Mouse (Mus musculus): ENCODE measurements around the gene Rasal1. TPM values are rescaled to one million over a fixed set of nuclear protein-coding genes. Genes with fewer than 3 reads are reported as not detected.

Rasal1 gene
- polyA plus RNA-seq (2015; fragmentation: Nextera tagmentation; extraction: Ambion mirVana): 0.61 and 1.9 TPM in 2 replicates

DNA sequence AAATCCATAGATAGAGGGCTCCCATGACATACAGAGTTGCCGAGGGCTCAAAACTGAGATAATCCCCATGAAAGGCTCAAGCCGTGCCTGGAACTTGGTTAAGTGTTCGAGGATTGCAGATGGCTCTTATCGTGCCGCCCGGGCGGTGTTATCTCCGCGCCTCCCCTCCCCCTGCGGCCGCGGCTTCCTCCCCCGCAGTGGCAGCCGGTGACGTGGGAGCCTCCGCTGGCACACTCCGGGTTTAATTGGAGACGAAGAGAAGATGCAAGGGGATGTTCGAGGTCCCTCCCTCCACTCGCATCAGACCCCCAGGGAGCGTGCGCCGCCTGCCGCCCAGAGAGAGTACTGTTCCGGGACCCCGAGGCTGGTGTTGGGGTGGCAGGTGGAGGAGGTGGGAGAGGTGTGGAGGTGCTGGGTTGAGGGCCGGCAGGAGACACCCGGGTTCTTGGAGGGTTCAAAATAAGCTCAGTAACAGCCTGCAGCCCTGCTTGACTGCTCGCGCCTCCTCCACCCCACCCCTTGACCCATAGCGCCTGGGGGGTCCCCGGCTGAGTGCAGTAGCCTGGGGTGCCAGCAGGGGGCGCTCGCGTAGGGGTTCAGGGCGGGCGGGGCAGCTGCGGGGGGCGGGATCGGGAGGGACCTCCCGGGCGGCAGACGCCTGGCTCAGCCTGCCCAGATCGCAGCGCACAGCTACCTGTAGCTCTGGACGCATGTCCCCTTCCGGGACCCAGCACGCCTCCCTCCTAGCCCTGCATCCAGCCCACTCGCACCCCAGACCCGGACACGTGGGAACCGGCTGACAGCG, at the start of gene Rasal1:
Rasal1 (plus strand) TSS at position 244 of the 805 bp plus-strand sequence.
- ATAC-seq: peak; percentile 41; the same call in 1 of the 2 replicates
- 2% methylated on average over 43 of the region's 53 CpGs for WGBS
- peaks cover 13% of the 10 kb centered on the region for H3K4me1 ChIP-seq (ENCODE audit: control insufficient read depth, insufficient read depth, low read depth, low read length)
- H3K4me3 ChIP-seq (ENCODE audit: low read length): peak within 1 kb of the TSS; percentile 31
- H3K27me3 ChIP-seq (replicated peaks; ENCODE audit: control insufficient read depth, insufficient read depth, low read length): peaks cover 30% of the 10 kb centered on the region
- H3K9ac ChIP-seq (ENCODE audit: low read depth, low read length): peak within 1 kb of the TSS; percentile 46
- H3K36me3 ChIP-seq (ENCODE audit: control insufficient read depth, insufficient read depth, low read length): no peaks in the 10 kb centered on the region
- peak within 1 kb of the TSS; percentile 59 for H3K4me2 ChIP-seq (ENCODE audit: low read length)
- no peaks in the 10 kb centered on the region for H3K9me3 ChIP-seq (ENCODE audit: control insufficient read depth, low read length)
- no peak within 1 kb of the TSS for H3K27ac ChIP-seq (ENCODE audit: low read depth, low read length)

DNA sequence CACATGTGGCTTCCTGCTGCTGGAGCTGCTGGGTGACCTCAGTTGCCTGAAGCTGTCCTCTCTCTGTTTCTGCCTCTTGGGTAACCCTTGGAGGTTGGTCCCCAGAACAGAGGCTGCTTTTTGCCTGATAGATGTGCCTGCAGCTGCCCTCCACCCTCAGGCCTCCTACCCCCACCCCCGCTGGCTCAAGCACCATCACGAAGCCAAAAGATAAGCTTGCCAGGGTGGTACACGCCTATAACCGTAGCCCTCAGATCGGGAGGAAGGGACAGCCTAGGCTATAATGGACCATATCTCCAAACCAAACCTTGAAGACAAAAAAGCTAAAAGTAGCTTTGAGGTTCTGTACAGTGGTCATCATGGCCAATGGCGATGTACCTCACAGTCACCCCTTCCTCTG, 49.0 kb upstream of the Rasal1 start:
- no peaks in the 10 kb centered on the region for H3K9me3 ChIP-seq (ENCODE audit: control insufficient read depth, low read length)
- H3K4me3 ChIP-seq (ENCODE audit: low read length): no peak overlapping the region
- ATAC-seq: no peak
- no peaks in the 10 kb centered on the region for H3K36me3 ChIP-seq (ENCODE audit: control insufficient read depth, insufficient read depth, low read length)
- 93% methylated on average over 6 of the region's 6 CpGs for WGBS
- H3K27ac ChIP-seq (ENCODE audit: low read depth, low read length): no peak overlapping the region
- no peaks in the 10 kb centered on the region for H3K27me3 ChIP-seq (replicated peaks; ENCODE audit: control insufficient read depth, insufficient read depth, low read length)
- no peak overlapping the region for H3K9ac ChIP-seq (ENCODE audit: low read depth, low read length)
- H3K4me2 ChIP-seq (ENCODE audit: low read length): no peak overlapping the region
- no peaks in the 10 kb centered on the region for H3K4me1 ChIP-seq (ENCODE audit: control insufficient read depth, insufficient read depth, low read depth, low read length)

DNA sequence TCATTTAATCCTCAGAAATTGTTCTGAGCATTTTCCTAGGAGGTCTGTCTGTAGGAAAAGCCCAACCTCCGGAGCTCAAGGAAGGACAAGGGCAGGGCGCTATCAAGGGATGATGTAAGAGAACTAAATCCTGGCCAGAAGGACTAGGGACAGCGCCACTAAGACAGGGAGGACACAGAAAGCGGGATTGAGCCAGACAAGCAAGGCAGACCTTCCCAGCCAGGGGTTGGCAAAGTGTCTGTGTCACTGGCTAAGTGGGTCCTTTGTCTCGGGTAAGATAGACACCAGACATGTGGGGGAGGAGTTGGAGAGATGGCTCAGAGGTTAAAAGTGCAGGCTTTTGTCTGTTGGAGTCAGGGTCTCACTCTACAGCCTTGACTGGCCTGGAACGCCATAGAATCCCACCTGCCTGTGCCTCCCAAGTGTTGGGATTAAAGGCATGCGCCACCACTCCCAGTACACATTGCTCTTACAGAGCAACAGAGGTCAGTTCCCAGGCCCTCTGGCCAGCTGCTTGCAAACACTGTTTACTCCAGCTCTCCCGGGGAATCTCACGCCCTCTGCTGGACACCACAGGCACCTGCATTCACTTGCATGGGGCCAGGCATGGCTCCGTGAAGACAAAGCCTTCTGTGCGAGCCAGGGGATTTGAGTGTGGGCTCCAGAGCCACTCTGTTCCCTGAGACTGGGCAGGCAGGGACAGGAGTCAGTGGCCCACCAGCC, 47.5 kb upstream of the Rasal1 start:
- 56% methylated on average over 11 of the region's 11 CpGs for WGBS
- Histone ChIP-seq H3K4me3 (ENCODE audit: low read length) (no peak overlapping the region), H3K27ac (ENCODE audit: low read depth, low read length) (no peak overlapping the region; the same call in 1 of the 2 replicates), H3K9ac (ENCODE audit: low read depth, low read length) (no peak overlapping the region), H3K4me2 (ENCODE audit: low read length) (no peak overlapping the region), H3K4me1 (ENCODE audit: control insufficient read depth, insufficient read depth, low read depth, low read length) (peaks cover 5% of the 10 kb centered on the region; the same call in 1 of the 2 replicates), H3K27me3 (replicated peaks; ENCODE audit: control insufficient read depth, insufficient read depth, low read length) (no peaks in the 10 kb centered on the region), H3K9me3 (ENCODE audit: control insufficient read depth, low read length) (no peaks in the 10 kb centered on the region), H3K36me3 (ENCODE audit: control insufficient read depth, insufficient read depth, low read length) (no peaks in the 10 kb centered on the region)
- no peak for ATAC-seq

DNA sequence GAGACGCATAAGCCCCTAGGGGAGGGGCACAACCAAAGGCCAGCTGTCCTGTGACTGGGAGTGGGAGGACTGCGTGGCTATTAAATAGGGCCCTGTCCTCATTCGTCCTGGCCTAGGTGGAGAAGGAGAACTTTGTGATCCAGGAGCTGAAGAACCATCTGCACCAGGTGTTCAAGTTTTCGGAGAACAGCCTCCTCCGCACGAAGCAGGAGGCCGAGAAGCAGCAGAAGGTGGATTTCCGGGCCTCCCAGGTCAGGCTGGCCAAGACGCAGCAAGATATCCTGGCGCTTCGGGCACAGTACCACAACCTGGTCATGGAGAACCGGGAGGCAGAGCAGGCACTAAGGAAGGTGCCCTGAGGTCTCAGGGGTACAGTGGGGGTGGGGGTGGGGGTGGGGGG, 46.4 kb upstream of the Rasal1 start:
- no peaks in the 10 kb centered on the region for H3K36me3 ChIP-seq (ENCODE audit: control insufficient read depth, insufficient read depth, low read length)
- no peak overlapping the region for H3K4me2 ChIP-seq (ENCODE audit: low read length)
- WGBS: 97% methylated on average over 12 of the region's 12 CpGs
- no peaks in the 10 kb centered on the region for H3K27me3 ChIP-seq (replicated peaks; ENCODE audit: control insufficient read depth, insufficient read depth, low read length)
- H3K4me1 ChIP-seq (ENCODE audit: control insufficient read depth, insufficient read depth, low read depth, low read length): peaks cover 5% of the 10 kb centered on the region; the same call in 1 of the 2 replicates
- ATAC-seq: no peak
- no peaks in the 10 kb centered on the region for H3K9me3 ChIP-seq (ENCODE audit: control insufficient read depth, low read length)
- no peak overlapping the region for H3K27ac ChIP-seq (ENCODE audit: low read depth, low read length)
- H3K9ac ChIP-seq (ENCODE audit: low read depth, low read length): no peak overlapping the region
- H3K4me3 ChIP-seq (ENCODE audit: low read length): no peak overlapping the region

DNA sequence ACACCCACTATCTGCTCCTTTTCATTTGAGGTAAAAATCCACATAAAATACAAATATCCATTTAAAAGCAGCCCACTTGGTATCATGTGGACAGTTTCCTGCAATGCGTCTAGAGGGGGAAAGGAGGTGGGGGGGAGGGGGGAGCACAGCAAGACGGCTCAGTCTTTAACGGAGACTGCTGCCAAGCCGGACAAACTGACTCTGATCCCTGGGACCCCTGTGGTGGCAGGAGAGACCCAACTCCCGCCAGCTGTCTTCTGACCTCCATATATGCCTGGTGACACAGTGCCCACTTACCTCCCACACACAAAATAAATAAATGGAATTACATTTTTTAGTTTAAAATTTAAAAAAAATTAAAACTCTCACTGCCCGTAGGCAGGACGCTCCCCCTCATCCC, 45.1 kb upstream of the Rasal1 start:
- Histone ChIP-seq H3K4me2 (ENCODE audit: low read length) (no peak overlapping the region), H3K27me3 (replicated peaks; ENCODE audit: control insufficient read depth, insufficient read depth, low read length) (no peaks in the 10 kb centered on the region), H3K9me3 (ENCODE audit: control insufficient read depth, low read length) (no peaks in the 10 kb centered on the region), H3K36me3 (ENCODE audit: control insufficient read depth, insufficient read depth, low read length) (no peaks in the 10 kb centered on the region), H3K4me3 (ENCODE audit: low read length) (no peak overlapping the region), H3K27ac (ENCODE audit: low read depth, low read length) (no peak overlapping the region), H3K4me1 (ENCODE audit: control insufficient read depth, insufficient read depth, low read depth, low read length) (peaks cover 5% of the 10 kb centered on the region; the same call in 1 of the 2 replicates), H3K9ac (ENCODE audit: low read depth, low read length) (no peak overlapping the region)
- ATAC-seq: no peak
- 60% methylated on average over 7 of the region's 7 CpGs for WGBS

DNA sequence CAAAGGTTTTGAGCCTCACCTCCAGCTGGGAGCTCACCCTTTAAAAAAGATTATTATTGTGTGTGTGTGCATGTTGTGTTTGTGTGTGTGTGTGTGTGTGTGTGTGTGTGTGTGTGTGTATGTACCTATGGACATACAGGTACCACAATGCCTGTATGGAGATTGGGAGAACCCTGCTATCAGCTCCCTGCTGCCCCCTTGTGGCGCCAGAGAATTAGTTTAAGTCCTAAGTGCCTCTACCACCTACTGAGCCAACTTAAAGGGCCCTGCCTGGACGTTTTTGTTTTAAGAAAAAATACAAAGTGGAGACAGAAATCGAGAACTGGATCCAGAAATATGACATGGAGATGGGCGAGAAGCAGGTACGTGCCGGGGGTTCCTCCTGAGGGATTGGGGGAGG, 43.8 kb upstream of the Rasal1 start:
- 1% methylated on average over 6 of the region's 6 CpGs for WGBS
- H3K9ac ChIP-seq (ENCODE audit: low read depth, low read length): peak overlapping the region; percentile 65
- peak overlapping the region; percentile 71 for H3K27ac ChIP-seq (ENCODE audit: low read depth, low read length)
- no peak for ATAC-seq
- H3K4me3 ChIP-seq (ENCODE audit: low read length): peak overlapping the region; percentile 38
- no peaks in the 10 kb centered on the region for H3K9me3 ChIP-seq (ENCODE audit: control insufficient read depth, low read length)
- no peaks in the 10 kb centered on the region for H3K27me3 ChIP-seq (replicated peaks; ENCODE audit: control insufficient read depth, insufficient read depth, low read length)
- peak overlapping the region; percentile 71 for H3K4me2 ChIP-seq (ENCODE audit: low read length)
- peaks cover 5% of the 10 kb centered on the region; the same call in 1 of the 2 replicates for H3K4me1 ChIP-seq (ENCODE audit: control insufficient read depth, insufficient read depth, low read depth, low read length)
- no peaks in the 10 kb centered on the region for H3K36me3 ChIP-seq (ENCODE audit: control insufficient read depth, insufficient read depth, low read length)

DNA sequence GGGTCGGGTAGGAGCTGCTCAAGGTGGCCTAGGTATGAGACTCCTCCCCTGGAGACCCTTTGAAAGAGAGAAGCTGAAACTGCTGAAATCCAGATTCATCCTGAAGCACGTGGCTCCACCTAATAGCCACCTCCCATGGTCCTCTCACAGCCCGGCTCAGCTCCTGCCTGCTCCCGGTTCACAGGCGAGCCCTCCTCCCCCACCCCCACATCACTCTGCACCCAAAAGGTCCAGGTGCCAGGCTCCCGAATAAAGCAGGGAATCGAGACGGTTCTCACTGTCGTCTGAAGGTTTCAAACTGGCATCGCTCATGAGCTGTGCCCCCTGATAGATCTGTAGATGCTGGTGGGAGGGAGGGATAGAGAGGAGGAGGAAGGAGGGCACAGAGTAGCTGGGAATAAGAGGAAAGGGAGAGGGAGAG, 43.4 kb upstream of the Rasal1 start:
- WGBS: 2% methylated on average over 10 of the region's 10 CpGs
- no peaks in the 10 kb centered on the region for H3K36me3 ChIP-seq (ENCODE audit: control insufficient read depth, insufficient read depth, low read length)
- H3K4me1 ChIP-seq (ENCODE audit: control insufficient read depth, insufficient read depth, low read depth, low read length): peaks cover 7% of the 10 kb centered on the region; the same call in 1 of the 2 replicates
- peak overlapping the region; percentile 71 for H3K27ac ChIP-seq (ENCODE audit: low read depth, low read length)
- no peaks in the 10 kb centered on the region for H3K27me3 ChIP-seq (replicated peaks; ENCODE audit: control insufficient read depth, insufficient read depth, low read length)
- H3K9ac ChIP-seq (ENCODE audit: low read depth, low read length): peak overlapping the region; percentile 65
- H3K4me2 ChIP-seq (ENCODE audit: low read length): peak overlapping the region; percentile 71
- H3K4me3 ChIP-seq (ENCODE audit: low read length): peak overlapping the region; percentile 38
- peak; percentile 60 for ATAC-seq
- H3K9me3 ChIP-seq (ENCODE audit: control insufficient read depth, low read length): no peaks in the 10 kb centered on the region

DNA sequence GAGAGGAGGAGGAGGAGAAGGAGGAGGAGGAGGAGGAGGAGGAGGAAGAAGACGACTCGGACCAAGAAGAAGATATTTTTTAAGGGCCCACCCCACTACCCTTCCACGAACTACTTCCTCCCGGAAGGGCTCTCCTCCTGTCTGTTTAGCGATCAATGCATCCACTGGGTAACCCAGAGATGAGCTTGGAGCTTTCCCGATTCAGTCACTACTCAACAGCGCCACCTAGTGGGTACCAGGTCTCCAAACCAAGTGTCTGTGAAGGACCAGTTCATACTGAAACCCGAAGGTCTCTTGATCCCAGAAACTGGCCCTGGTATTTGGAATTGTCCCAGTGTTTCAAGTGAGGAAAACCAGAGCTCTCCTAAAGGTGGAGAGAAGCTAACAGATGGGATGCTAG, 42.9 kb upstream of the Rasal1 start:
- Histone ChIP-seq H3K36me3 (ENCODE audit: control insufficient read depth, insufficient read depth, low read length) (no peaks in the 10 kb centered on the region), H3K9ac (ENCODE audit: low read depth, low read length) (peak overlapping the region; percentile 65), H3K9me3 (ENCODE audit: control insufficient read depth, low read length) (no peaks in the 10 kb centered on the region), H3K4me3 (ENCODE audit: low read length) (peak overlapping the region; percentile 38), H3K4me1 (ENCODE audit: control insufficient read depth, insufficient read depth, low read depth, low read length) (peaks cover 7% of the 10 kb centered on the region), H3K4me2 (ENCODE audit: low read length) (peak overlapping the region; percentile 71), H3K27me3 (replicated peaks; ENCODE audit: control insufficient read depth, insufficient read depth, low read length) (no peaks in the 10 kb centered on the region), H3K27ac (ENCODE audit: low read depth, low read length) (no peak overlapping the region)
- WGBS: 0% methylated on average over 8 of the region's 8 CpGs
- peak; percentile 74 for ATAC-seq

DNA sequence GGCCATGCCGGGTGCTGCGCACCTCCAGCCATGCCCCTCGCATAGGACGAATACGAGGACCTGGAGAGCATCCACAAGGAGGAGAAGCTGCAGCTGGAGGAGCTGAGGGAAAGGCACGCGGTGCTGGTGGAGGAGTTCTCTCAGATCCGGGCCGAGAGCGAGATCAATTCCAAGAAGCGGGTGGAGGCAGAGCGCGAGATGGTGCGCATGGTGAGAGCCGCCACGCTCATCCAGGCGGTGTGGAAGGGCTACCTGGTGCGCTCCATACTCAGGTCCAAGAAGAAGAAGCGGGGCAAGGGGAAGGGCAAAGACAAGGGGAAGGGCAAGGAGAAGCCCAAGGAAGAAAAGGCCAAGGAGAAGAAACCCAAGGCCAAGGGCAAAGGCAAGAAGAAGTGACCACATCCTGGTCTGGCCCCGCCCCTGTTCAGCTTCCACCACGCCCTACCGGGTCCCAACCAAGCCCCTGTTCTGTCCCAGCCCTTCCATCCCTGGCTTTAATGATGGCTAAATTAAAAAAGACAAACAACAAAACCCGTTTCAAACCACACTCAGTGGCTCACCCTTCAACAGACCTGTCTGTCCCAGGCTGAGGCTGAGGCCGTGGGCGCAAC, 41.9 kb upstream of the Rasal1 start:
- Histone ChIP-seq H3K27ac (ENCODE audit: low read depth, low read length) (no peak overlapping the region), H3K9me3 (ENCODE audit: control insufficient read depth, low read length) (no peaks in the 10 kb centered on the region), H3K36me3 (ENCODE audit: control insufficient read depth, insufficient read depth, low read length) (no peaks in the 10 kb centered on the region), H3K4me2 (ENCODE audit: low read length) (no peak overlapping the region), H3K9ac (ENCODE audit: low read depth, low read length) (no peak overlapping the region), H3K27me3 (replicated peaks; ENCODE audit: control insufficient read depth, insufficient read depth, low read length) (no peaks in the 10 kb centered on the region), H3K4me1 (ENCODE audit: control insufficient read depth, insufficient read depth, low read depth, low read length) (peaks cover 16% of the 10 kb centered on the region), H3K4me3 (ENCODE audit: low read length) (no peak overlapping the region)
- WGBS: 73% methylated on average over 25 of the region's 25 CpGs
- no peak for ATAC-seq

Measured in hindbrain, embryonic 16.5 days (tissue).